Mouse (Mus musculus): ENCODE measurements at regions not wholly inside any gene's neighbourhood (a gene's known extent, or its start where the extent isn't known, plus 50 kb on each side); places are given as distances from the start of the nearest gene placed in this dataset.

GRCm38 (mm10) chr2:128512852-128513251 is 78.2 kb upstream of the Spdye4c start:
- no peaks in the 10 kb centered on the region for H3K36me3 ChIP-seq (ENCODE audit: control insufficient read depth, insufficient read depth)
- H3ac ChIP-seq (ENCODE audit: control insufficient read depth, insufficient read length, low read depth) = no peak overlapping the region
- no peak for TF ChIP-seq FOSL1 (IDR thresholded peaks at IDR 0.05; ENCODE audit: insufficient read depth, low read length, poor library complexity, severe bottlenecking)
- TF ChIP-seq CTCF (IDR thresholded peaks at IDR 0.05; ENCODE audit: control insufficient read depth, insufficient read depth, insufficient read length) = no peak
- no peak for TF ChIP-seq CEBPB (IDR thresholded peaks at IDR 0.05; ENCODE audit: low read depth)
- no peak for TF ChIP-seq MAX (IDR thresholded peaks at IDR 0.05)
- no peak for TF ChIP-seq USF1 (IDR thresholded peaks at IDR 0.05; ENCODE audit: low read depth)
- TF ChIP-seq MYOG (IDR thresholded peaks at IDR 0.05; ENCODE audit: control insufficient read depth, extremely low read depth, insufficient read length) = no peak
- no peak for TF ChIP-seq MYOD1 (IDR thresholded peaks at IDR 0.05; ENCODE audit: control insufficient read depth, insufficient read length, low read depth)
- H3K79me3 ChIP-seq (ENCODE audit: low read depth) = no peaks in the 10 kb centered on the region
- H3K79me2 ChIP-seq (ENCODE audit: control insufficient read depth, insufficient read depth) = no peaks in the 10 kb centered on the region
- H3K4me3 ChIP-seq (ENCODE audit: insufficient read depth, poor library complexity, severe bottlenecking) = no peak overlapping the region
- H3K27me3 ChIP-seq (ENCODE audit: control insufficient read depth, insufficient read depth, insufficient read length) = no peaks in the 10 kb centered on the region

DNA sequence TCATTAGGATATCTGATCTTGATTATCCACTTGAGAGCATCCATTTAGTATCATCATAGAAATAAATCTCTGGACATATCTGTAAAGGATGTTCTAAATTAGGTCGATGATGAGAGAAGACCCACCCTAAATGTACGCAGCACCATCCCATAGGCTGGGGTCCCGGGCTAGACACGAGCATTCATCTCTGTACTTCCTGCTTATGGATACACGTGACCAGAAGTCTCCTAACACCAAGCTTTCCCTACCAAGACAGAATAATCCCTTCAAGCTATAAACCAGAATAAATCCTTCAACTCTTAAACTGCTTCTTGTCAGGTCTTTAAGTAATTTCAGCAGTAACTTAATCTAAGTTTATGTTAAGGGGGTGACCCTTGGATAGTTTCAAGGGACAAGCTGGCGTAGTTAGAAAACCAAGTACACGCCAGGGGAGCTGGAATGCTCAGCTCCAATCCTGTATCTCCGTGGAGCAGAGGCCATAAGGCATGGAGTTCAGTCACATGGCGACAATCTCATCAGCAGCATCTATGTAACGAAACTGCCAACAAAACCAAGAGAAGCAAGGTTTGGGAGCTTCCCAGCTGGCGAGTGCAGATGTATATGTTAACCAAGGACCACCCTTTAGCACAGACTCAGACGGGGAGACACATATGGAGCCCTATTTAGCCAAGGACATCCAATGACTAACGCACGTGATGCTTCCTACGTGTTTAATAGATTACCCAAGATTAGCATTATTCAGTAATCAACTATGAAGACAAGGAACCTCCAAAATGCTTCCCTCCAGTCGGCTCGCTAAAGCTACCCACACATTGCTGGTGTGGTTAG is 76.3 kb upstream of the Spdye4c start:
- Histone ChIP-seq H3K79me2 (ENCODE audit: control insufficient read depth, insufficient read depth) (no peaks in the 10 kb centered on the region), H3K36me3 (ENCODE audit: control insufficient read depth, insufficient read depth) (no peaks in the 10 kb centered on the region), H3K27me3 (ENCODE audit: control insufficient read depth, insufficient read depth, insufficient read length) (no peaks in the 10 kb centered on the region), H3K79me3 (ENCODE audit: low read depth) (no peaks in the 10 kb centered on the region), H3K4me3 (ENCODE audit: insufficient read depth, poor library complexity, severe bottlenecking) (no peak overlapping the region), H3ac (ENCODE audit: control insufficient read depth, insufficient read length, low read depth) (no peak overlapping the region)
- no peak for TF ChIP-seq MAX (IDR thresholded peaks at IDR 0.05)
- no peak for TF ChIP-seq FOSL1 (IDR thresholded peaks at IDR 0.05; ENCODE audit: insufficient read depth, low read length, poor library complexity, severe bottlenecking)
- no peak for TF ChIP-seq MYOD1 (IDR thresholded peaks at IDR 0.05; ENCODE audit: control insufficient read depth, insufficient read length, low read depth)
- TF ChIP-seq USF1 (IDR thresholded peaks at IDR 0.05; ENCODE audit: low read depth) = no peak
- no peak for TF ChIP-seq MYOG (IDR thresholded peaks at IDR 0.05; ENCODE audit: control insufficient read depth, extremely low read depth, insufficient read length)
- TF ChIP-seq CEBPB (IDR thresholded peaks at IDR 0.05; ENCODE audit: low read depth) = no peak
- TF ChIP-seq CTCF (IDR thresholded peaks at IDR 0.05; ENCODE audit: control insufficient read depth, insufficient read depth, insufficient read length) = no peak

DNA sequence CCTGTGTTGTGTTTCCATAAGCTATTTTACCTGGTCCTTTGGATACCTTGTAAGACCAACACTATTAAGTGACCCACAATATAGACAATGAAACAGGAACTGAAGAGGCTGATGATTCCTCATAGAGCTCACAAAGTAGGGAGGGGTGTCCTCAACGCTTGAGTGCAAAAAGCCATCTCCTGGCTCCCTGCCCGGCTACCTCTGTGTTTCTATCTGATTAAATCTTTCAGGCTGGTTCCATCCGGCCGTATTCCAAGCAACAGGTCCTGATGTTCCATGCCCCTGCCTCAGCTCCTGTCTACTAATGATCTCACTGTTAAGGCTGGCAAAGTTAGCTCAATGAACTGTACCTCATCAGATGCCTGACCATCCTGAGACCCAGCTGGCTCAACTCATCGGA is 75.3 kb upstream of the Spdye4c start:
- Histone ChIP-seq H3K36me3 (ENCODE audit: control insufficient read depth, insufficient read depth) (no peaks in the 10 kb centered on the region), H3ac (ENCODE audit: control insufficient read depth, insufficient read length, low read depth) (no peak overlapping the region), H3K79me2 (ENCODE audit: control insufficient read depth, insufficient read depth) (no peaks in the 10 kb centered on the region), H3K79me3 (ENCODE audit: low read depth) (no peaks in the 10 kb centered on the region), H3K27me3 (ENCODE audit: control insufficient read depth, insufficient read depth, insufficient read length) (no peaks in the 10 kb centered on the region), H3K4me3 (ENCODE audit: insufficient read depth, poor library complexity, severe bottlenecking) (no peak overlapping the region)
- TF ChIP-seq MYOG (IDR thresholded peaks at IDR 0.05; ENCODE audit: control insufficient read depth, extremely low read depth, insufficient read length) (no peak), FOSL1 (IDR thresholded peaks at IDR 0.05; ENCODE audit: insufficient read depth, low read length, poor library complexity, severe bottlenecking) (no peak), USF1 (IDR thresholded peaks at IDR 0.05; ENCODE audit: low read depth) (no peak), CTCF (IDR thresholded peaks at IDR 0.05; ENCODE audit: control insufficient read depth, insufficient read depth, insufficient read length) (no peak), CEBPB (IDR thresholded peaks at IDR 0.05; ENCODE audit: low read depth) (no peak), MYOD1 (IDR thresholded peaks at IDR 0.05; ENCODE audit: control insufficient read depth, insufficient read length, low read depth) (no peak), MAX (IDR thresholded peaks at IDR 0.05) (no peak)

- TF ChIP-seq MYOG (IDR thresholded peaks at IDR 0.05; ENCODE audit: control insufficient read depth, extremely low read depth, insufficient read length) (no peak), USF1 (IDR thresholded peaks at IDR 0.05; ENCODE audit: low read depth) (no peak), MYOD1 (IDR thresholded peaks at IDR 0.05; ENCODE audit: control insufficient read depth, insufficient read length, low read depth) (no peak), MAX (IDR thresholded peaks at IDR 0.05) (no peak), CTCF (IDR thresholded peaks at IDR 0.05; ENCODE audit: control insufficient read depth, insufficient read depth, insufficient read length) (no peak), CEBPB (IDR thresholded peaks at IDR 0.05; ENCODE audit: low read depth) (no peak), FOSL1 (IDR thresholded peaks at IDR 0.05; ENCODE audit: insufficient read depth, low read length, poor library complexity, severe bottlenecking) (no peak)
- Histone ChIP-seq H3K27me3 (ENCODE audit: control insufficient read depth, insufficient read depth, insufficient read length) (no peaks in the 10 kb centered on the region), H3K79me2 (ENCODE audit: control insufficient read depth, insufficient read depth) (no peaks in the 10 kb centered on the region), H3K4me3 (ENCODE audit: insufficient read depth, poor library complexity, severe bottlenecking) (no peak overlapping the region), H3K36me3 (ENCODE audit: control insufficient read depth, insufficient read depth) (no peaks in the 10 kb centered on the region), H3ac (ENCODE audit: control insufficient read depth, insufficient read length, low read depth) (no peak overlapping the region), H3K79me3 (ENCODE audit: low read depth) (no peaks in the 10 kb centered on the region)
Observed at GRCm38 (mm10) chr2:128516694-128517093, 74.3 kb upstream of the Spdye4c start.

GRCm38 (mm10) chr2:128518142-128518541 is 72.9 kb upstream of the Spdye4c start:
- Histone ChIP-seq H3K36me3 (ENCODE audit: control insufficient read depth, insufficient read depth) (no peaks in the 10 kb centered on the region), H3K79me3 (ENCODE audit: low read depth) (no peaks in the 10 kb centered on the region), H3K27me3 (ENCODE audit: control insufficient read depth, insufficient read depth, insufficient read length) (no peaks in the 10 kb centered on the region), H3K79me2 (ENCODE audit: control insufficient read depth, insufficient read depth) (no peaks in the 10 kb centered on the region), H3ac (ENCODE audit: control insufficient read depth, insufficient read length, low read depth) (no peak overlapping the region), H3K4me3 (ENCODE audit: insufficient read depth, poor library complexity, severe bottlenecking) (no peak overlapping the region)
- TF ChIP-seq USF1 (IDR thresholded peaks at IDR 0.05; ENCODE audit: low read depth) = no peak
- no peak for TF ChIP-seq MAX (IDR thresholded peaks at IDR 0.05)
- TF ChIP-seq MYOG (IDR thresholded peaks at IDR 0.05; ENCODE audit: control insufficient read depth, extremely low read depth, insufficient read length) = no peak
- no peak for TF ChIP-seq FOSL1 (IDR thresholded peaks at IDR 0.05; ENCODE audit: insufficient read depth, low read length, poor library complexity, severe bottlenecking)
- no peak for TF ChIP-seq MYOD1 (IDR thresholded peaks at IDR 0.05; ENCODE audit: control insufficient read depth, insufficient read length, low read depth)
- TF ChIP-seq CEBPB (IDR thresholded peaks at IDR 0.05; ENCODE audit: low read depth) = no peak
- no peak for TF ChIP-seq CTCF (IDR thresholded peaks at IDR 0.05; ENCODE audit: control insufficient read depth, insufficient read depth, insufficient read length)

Measured in C2C12 (cell line).